Mouse (Mus musculus): ENCODE data around the gene Mmd2. TPM values are rescaled to one million over a fixed set of nuclear protein-coding genes. Genes with fewer than 3 reads are reported as not detected.
A peak's percentile ranks its signal among the peaks of the same experiment; 100 is the strongest.

Mmd2 gene
- polyA plus RNA-seq, 1 experiment from 2014 or later = 0.38 TPM

DNA sequence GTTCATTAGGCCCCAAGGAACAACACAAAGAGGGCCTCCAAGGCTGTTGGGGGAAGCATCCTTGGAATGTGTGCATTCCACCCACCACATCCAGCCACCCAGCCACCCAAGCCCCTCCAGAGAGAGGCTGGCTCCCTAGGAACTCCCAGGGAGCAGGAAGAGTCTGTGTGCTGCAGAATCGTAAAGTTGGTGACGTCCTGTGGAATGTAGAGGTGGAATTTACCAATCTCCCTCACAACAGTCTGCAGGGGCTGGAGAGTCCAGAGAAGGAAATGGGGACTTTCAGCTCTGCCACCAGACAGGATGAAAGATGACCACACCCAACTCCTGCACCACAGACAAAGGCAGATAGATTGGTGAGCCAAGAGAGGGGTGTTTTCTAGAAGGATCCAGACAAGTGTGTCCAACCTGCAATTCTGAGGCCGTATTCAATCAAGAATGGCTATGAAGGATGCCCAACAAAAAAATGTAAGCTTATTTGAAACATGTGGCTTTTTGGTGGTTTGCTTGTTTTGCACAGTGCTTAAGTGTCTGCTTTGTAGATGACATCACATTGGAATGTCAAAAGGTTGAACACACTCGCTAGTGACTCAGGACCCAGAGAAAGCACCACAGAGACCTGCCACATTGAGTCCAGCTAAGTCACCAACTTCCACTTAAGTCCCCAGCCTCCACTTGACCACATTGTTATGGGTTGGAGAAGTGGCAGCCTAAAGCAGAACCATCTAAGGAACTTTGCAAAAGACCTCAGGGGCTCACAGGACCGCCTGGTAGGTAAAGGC lies 63.4 kb downstream of the Mmd2 start:
- Histone ChIP-seq H3K4me2 (ENCODE audit: low read length) (peak overlapping the region; percentile 6; the same call in 1 of the 2 replicates), H3K27ac (replicated peaks in 1 of 2; ENCODE audit: control insufficient read depth in 1 of 2, insufficient read depth in 1 of 2, low read depth in 2 of 2, low read length in 2 of 2) (peak overlapping the region in 1 of 2 experiments; percentile 10; a peak in 1 of 4 replicates), H3K36me3 (ENCODE audit: control insufficient read depth, insufficient read depth, low read length) (no peaks in the 10 kb centered on the region), H3K27me3 (ENCODE audit: control insufficient read depth, insufficient read depth, low read length) (no peaks in the 10 kb centered on the region), H3K9ac (ENCODE audit: low read length) (peak overlapping the region; percentile 27; the same call in 1 of the 2 replicates), H3K9me3 (ENCODE audit: control insufficient read depth, low read length) (no peaks in the 10 kb centered on the region), H3K4me3 (ENCODE audit: control insufficient read depth in 1 of 2, insufficient read depth in 1 of 2, low read depth in 1 of 2, low read length in 2 of 2) (no peak overlapping the region), H3K4me1 (ENCODE audit: control insufficient read depth in 2 of 2, insufficient read depth in 2 of 2, low read length in 2 of 2) (peaks cover 36 to 53% of the 10 kb centered on the region in 2 experiments)
- WGBS = 45% methylated on average over 5 of the region's 5 CpGs
- no peak for ATAC-seq (ENCODE audit: insufficient number of reproducible peaks, insufficient read depth, low FRiP score, low read depth)

DNA sequence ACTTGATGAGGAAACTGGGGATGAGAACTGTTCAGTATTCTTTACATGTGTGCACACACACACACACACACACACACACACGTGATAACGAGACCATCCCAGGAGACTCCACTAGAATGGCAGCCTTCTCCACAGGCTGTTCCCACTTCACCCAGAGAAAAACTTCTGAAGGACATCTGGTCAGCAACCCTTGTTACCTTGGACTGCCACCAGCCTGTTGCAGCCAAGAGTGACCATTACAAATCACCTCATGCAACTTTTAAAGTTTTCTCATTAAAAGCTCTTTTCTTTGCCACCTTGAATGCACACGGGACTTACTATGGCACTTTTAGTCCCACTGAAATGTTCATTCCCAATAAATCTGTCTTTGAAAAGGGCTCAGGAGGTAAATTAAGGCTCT lies 71.3 kb downstream of the Mmd2 start:
- peaks cover 22 to 26% of the 10 kb centered on the region in 2 experiments for H3K4me1 ChIP-seq (ENCODE audit: control insufficient read depth in 2 of 2, insufficient read depth in 2 of 2, low read length in 2 of 2)
- no peak overlapping the region for H3K9ac ChIP-seq (ENCODE audit: low read length)
- ATAC-seq (ENCODE audit: insufficient number of reproducible peaks, insufficient read depth, low FRiP score, low read depth) = no peak
- H3K9me3 ChIP-seq (ENCODE audit: control insufficient read depth, low read length) = no peaks in the 10 kb centered on the region
- no peak overlapping the region for H3K27ac ChIP-seq (replicated peaks in 1 of 2; ENCODE audit: control insufficient read depth in 1 of 2, insufficient read depth in 1 of 2, low read depth in 2 of 2, low read length in 2 of 2)
- no peaks in the 10 kb centered on the region for H3K27me3 ChIP-seq (ENCODE audit: control insufficient read depth, insufficient read depth, low read length)
- H3K4me2 ChIP-seq (ENCODE audit: low read length) = no peak overlapping the region
- no peaks in the 10 kb centered on the region for H3K36me3 ChIP-seq (ENCODE audit: control insufficient read depth, insufficient read depth, low read length)
- no peak overlapping the region for H3K4me3 ChIP-seq (ENCODE audit: control insufficient read depth in 1 of 2, insufficient read depth in 1 of 2, low read depth in 1 of 2, low read length in 2 of 2)
- 86% methylated on average over 3 of the region's 3 CpGs for WGBS

DNA sequence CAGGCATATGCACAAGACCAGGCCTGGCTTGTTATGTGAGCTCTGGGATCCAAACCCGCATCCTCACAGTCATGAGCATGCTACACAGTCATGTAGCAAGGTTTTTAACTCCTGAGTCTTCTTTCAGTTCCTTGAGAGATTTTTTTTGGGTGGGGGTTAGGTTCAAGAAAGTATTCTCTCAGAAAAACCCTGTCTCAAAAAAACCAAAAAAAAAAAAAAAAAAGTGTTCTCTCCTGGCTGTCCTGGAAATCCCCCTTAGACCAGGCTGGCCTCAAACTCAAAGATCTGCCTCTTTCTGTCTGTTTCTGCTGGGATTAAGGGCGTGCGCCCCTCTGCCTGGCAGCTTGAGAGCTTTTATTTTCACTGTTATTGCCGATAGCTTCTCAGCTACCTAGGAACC lies 73.2 kb downstream of the Mmd2 start:
- Histone ChIP-seq H3K27me3 (ENCODE audit: control insufficient read depth, insufficient read depth, low read length) (no peaks in the 10 kb centered on the region), H3K4me1 (ENCODE audit: control insufficient read depth in 2 of 2, insufficient read depth in 2 of 2, low read length in 2 of 2) (peaks cover 14 to 16% of the 10 kb centered on the region in 2 experiments), H3K36me3 (ENCODE audit: control insufficient read depth, insufficient read depth, low read length) (no peaks in the 10 kb centered on the region), H3K27ac (replicated peaks in 1 of 2; ENCODE audit: control insufficient read depth in 1 of 2, insufficient read depth in 1 of 2, low read depth in 2 of 2, low read length in 2 of 2) (0 out of 4 replicates have a peak overlapping the region, but pooled peaks of 1 of the 2 experiments have one; percentile 19), H3K9me3 (ENCODE audit: control insufficient read depth, low read length) (no peaks in the 10 kb centered on the region), H3K9ac (ENCODE audit: low read length) (no peak overlapping the region), H3K4me2 (ENCODE audit: low read length) (no peak overlapping the region), H3K4me3 (ENCODE audit: control insufficient read depth in 1 of 2, insufficient read depth in 1 of 2, low read depth in 1 of 2, low read length in 2 of 2) (no peak overlapping the region)
- no peak for ATAC-seq (ENCODE audit: insufficient number of reproducible peaks, insufficient read depth, low FRiP score, low read depth)
- WGBS = 74% methylated on average over 4 of the region's 4 CpGs

DNA sequence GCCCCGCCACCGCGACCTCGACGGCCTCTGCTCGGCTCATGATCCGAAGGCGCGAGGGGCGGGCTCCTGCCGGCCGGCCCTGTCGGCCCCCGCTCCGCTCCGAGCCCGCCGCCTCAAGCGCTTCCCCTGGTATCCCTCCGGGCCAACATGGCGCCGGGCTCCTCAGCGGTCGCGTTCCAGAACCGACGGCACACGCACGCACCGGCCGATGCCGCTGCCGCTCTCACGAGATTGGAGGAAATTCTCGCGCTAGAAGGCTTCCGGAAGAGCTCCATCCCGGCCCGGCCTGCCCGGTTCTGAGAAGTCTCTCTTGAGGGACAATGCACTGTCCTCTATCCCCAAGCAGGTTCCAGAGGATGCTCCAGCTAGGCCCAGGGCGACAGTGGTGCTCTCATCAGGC lies 78.7 kb downstream of the Mmd2 start, which contains the start of gene Papolb:
Papolb (minus strand) TSS at position 162 of the 400 bp plus-strand sequence.
- ATAC-seq (ENCODE audit: insufficient number of reproducible peaks, insufficient read depth, low FRiP score, low read depth) = no peak
- 49% methylated on average over 37 of the region's 41 CpGs for WGBS
- Histone ChIP-seq H3K4me2 (ENCODE audit: low read length) (peak within 1 kb of the TSS; percentile 38), H3K9me3 (ENCODE audit: control insufficient read depth, low read length) (0 out of 2 replicates have a peak, but pooled peaks cover 4% of the 10 kb centered on the region), H3K9ac (ENCODE audit: low read length) (no peak within 1 kb of the TSS), H3K4me3 (ENCODE audit: control insufficient read depth in 1 of 2, insufficient read depth in 1 of 2, low read depth in 1 of 2, low read length in 2 of 2) (0 out of 4 replicates have a peak within 1 kb of the TSS, but pooled peaks have one; percentile 8 to 11), H3K27ac (replicated peaks in 1 of 2; ENCODE audit: control insufficient read depth in 1 of 2, insufficient read depth in 1 of 2, low read depth in 2 of 2, low read length in 2 of 2) (no peak within 1 kb of the TSS), H3K4me1 (ENCODE audit: control insufficient read depth in 2 of 2, insufficient read depth in 2 of 2, low read length in 2 of 2) (peaks cover 12 to 15% of the 10 kb centered on the region in 2 experiments), H3K36me3 (ENCODE audit: control insufficient read depth, insufficient read depth, low read length) (no peaks in the 10 kb centered on the region), H3K27me3 (ENCODE audit: control insufficient read depth, insufficient read depth, low read length) (peaks cover 5% of the 10 kb centered on the region; the same call in 1 of the 2 replicates)

DNA sequence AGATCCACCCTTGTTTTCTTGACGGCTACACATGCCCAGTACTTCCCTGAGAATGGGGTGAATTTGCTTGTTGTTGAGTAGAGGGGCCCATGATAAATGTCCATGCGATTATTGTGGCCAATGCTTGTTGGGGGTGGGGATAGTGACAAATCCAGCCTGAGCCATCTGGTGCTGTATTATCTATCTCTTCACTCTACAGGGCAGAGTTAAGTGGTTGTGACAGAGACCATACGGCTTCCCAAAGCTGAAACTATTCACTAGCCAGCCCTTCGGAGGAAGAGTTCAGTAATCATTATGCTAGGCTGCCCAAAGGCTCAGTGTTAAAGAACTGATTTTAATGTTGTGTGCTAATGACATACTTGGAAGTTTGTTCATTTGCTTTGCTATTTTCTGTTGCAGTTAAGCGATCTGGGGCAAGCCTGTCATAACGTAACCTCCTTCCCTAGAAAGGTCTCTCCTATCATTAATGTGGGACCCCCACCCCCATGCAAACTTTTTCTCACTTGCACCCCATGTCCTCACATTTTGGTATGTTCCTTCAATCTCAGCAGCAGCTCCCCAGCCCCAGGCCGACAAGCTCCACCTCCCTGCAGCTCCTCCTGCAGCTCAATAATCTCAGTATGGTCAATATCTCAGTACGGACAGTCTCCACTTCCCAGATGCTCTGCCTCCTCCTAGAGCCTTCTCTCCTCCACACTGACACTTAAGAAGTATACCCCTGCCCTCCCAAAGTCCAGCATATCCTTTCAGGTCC lies 83.7 kb downstream of the Mmd2 start:
- Histone ChIP-seq H3K27ac (replicated peaks in 1 of 2; ENCODE audit: control insufficient read depth in 1 of 2, insufficient read depth in 1 of 2, low read depth in 2 of 2, low read length in 2 of 2) (peak overlapping the region in 1 of 2 experiments; percentile 33; a peak in 1 of 4 replicates), H3K36me3 (ENCODE audit: control insufficient read depth, insufficient read depth, low read length) (no peaks in the 10 kb centered on the region), H3K9me3 (ENCODE audit: control insufficient read depth, low read length) (0 out of 2 replicates have a peak, but pooled peaks cover 3% of the 10 kb centered on the region), H3K4me3 (ENCODE audit: control insufficient read depth in 1 of 2, insufficient read depth in 1 of 2, low read depth in 1 of 2, low read length in 2 of 2) (no peak overlapping the region), H3K27me3 (ENCODE audit: control insufficient read depth, insufficient read depth, low read length) (peaks cover 5% of the 10 kb centered on the region; the same call in 1 of the 2 replicates), H3K4me2 (ENCODE audit: low read length) (no peak overlapping the region), H3K4me1 (ENCODE audit: control insufficient read depth in 2 of 2, insufficient read depth in 2 of 2, low read length in 2 of 2) (peaks cover 7 to 22% of the 10 kb centered on the region in 2 experiments), H3K9ac (ENCODE audit: low read length) (no peak overlapping the region; the same call in 1 of the 2 replicates)
- no peak for ATAC-seq (ENCODE audit: insufficient number of reproducible peaks, insufficient read depth, low FRiP score, low read depth)
- WGBS = 34% methylated on average over 8 of the region's 8 CpGs

DNA sequence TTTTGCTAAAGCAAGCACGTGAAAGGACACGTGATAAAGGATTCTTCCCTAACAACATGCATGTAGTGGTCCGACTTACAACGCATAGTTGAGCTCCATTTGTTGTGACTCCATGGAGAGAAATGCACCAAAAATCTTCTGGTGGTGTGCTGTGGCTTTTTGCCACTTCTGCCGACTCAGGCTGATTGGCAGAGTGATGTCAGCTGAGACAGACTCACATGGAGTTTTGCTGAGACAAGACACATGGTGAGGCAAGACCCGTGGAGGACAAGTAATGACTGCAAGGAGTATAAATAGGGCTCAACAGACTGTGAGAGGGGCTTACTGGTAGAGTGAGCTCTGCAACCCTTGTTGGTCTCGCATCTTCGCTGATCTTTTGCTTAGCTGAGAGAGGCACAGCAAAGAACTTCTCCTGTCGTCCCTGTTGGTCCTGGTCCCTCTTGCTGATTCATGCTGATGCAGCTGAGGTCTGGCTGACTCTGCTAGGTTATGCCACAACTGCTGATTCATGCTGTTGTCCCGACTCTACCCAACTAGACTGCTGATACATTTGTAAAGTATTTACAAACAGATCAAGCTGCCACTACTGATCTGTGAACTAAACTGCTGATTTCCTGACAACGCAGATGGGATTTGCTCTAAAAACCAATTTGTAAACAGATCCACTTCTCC lies 87.3 kb downstream of the Mmd2 start:
- ATAC-seq (ENCODE audit: insufficient number of reproducible peaks, insufficient read depth, low FRiP score, low read depth) = no peak
- H3K9me3 ChIP-seq (ENCODE audit: control insufficient read depth, low read length) = no peaks in the 10 kb centered on the region

DNA sequence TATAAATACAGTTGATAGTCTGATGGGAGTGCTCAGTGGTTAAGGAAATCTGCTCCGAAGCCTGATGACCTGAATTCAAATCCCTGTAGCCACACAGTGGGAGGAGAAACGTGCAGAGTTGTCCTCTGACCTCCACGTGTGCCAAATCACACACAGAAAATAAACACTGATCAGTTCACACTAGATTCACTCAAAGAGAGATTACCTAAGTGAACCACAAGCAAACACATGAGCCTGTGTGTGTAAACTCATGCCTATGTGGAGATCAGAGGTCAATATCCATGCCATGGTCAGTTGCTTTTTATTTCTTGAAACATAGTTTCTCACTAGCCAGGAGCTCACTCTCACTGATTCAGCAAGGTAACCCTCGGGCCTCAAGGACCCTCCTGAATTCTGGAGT lies 88.2 kb downstream of the Mmd2 start:
- Histone ChIP-seq H3K4me2 (ENCODE audit: low read length) (no peak overlapping the region), H3K27ac (replicated peaks in 1 of 2; ENCODE audit: control insufficient read depth in 1 of 2, insufficient read depth in 1 of 2, low read depth in 2 of 2, low read length in 2 of 2) (no peak overlapping the region), H3K9me3 (ENCODE audit: control insufficient read depth, low read length) (no peaks in the 10 kb centered on the region), H3K4me3 (ENCODE audit: control insufficient read depth in 1 of 2, insufficient read depth in 1 of 2, low read depth in 1 of 2, low read length in 2 of 2) (no peak overlapping the region), H3K9ac (ENCODE audit: low read length) (no peak overlapping the region), H3K27me3 (ENCODE audit: control insufficient read depth, insufficient read depth, low read length) (no peaks in the 10 kb centered on the region), H3K4me1 (ENCODE audit: control insufficient read depth in 2 of 2, insufficient read depth in 2 of 2, low read length in 2 of 2) (peaks cover 19 to 25% of the 10 kb centered on the region in 2 experiments), H3K36me3 (ENCODE audit: control insufficient read depth, insufficient read depth, low read length) (no peaks in the 10 kb centered on the region)
- WGBS = 79% methylated on average over 4 of the region's 4 CpGs
- no peak for ATAC-seq (ENCODE audit: insufficient number of reproducible peaks, insufficient read depth, low FRiP score, low read depth)

More for the DNA sequence above, 87.3 kb downstream of the Mmd2 start:
- WGBS = 80% methylated on average over 11 of the region's 11 CpGs
- peaks cover 20 to 34% of the 10 kb centered on the region in 2 experiments for H3K4me1 ChIP-seq (ENCODE audit: control insufficient read depth in 2 of 2, insufficient read depth in 2 of 2, low read length in 2 of 2)
- no peak overlapping the region for H3K9ac ChIP-seq (ENCODE audit: low read length)
- H3K36me3 ChIP-seq (ENCODE audit: control insufficient read depth, insufficient read depth, low read length) = no peaks in the 10 kb centered on the region
- H3K4me2 ChIP-seq (ENCODE audit: low read length) = no peak overlapping the region
- H3K27ac ChIP-seq (replicated peaks in 1 of 2; ENCODE audit: control insufficient read depth in 1 of 2, insufficient read depth in 1 of 2, low read depth in 2 of 2, low read length in 2 of 2) = no peak overlapping the region
- H3K27me3 ChIP-seq (ENCODE audit: control insufficient read depth, insufficient read depth, low read length) = no peaks in the 10 kb centered on the region
- no peak overlapping the region for H3K4me3 ChIP-seq (ENCODE audit: control insufficient read depth in 1 of 2, insufficient read depth in 1 of 2, low read depth in 1 of 2, low read length in 2 of 2)

All from heart, embryonic 14.5 days (tissue).